Mouse (Mus musculus): ENCODE data around the gene Pitx3. TPM values are rescaled to one million over a fixed set of nuclear protein-coding genes. Genes with fewer than 3 reads are reported as not detected.
"Not testable (repeated sequence)": the region's sequence is repeated elsewhere in the genome, so short reads cannot be mapped to it uniquely, and the experiment has no call there.

The Pitx3 gene
- total RNA-seq, 4 experiments from 2014 or later: 1.8 to 8.3 (median 5.1) TPM

GRCm38 (mm10) chr19:46131694-46132525 lies 16.2 kb downstream of the Pitx3 start, which contains the start of gene Elovl3:
Elovl3 (plus strand) TSS chr19:46131897.
- DNase-seq (ENCODE audit: low spot score in 2 of 2): no peak

- no peak for DNase-seq (ENCODE audit: low spot score in 2 of 2)
These were observed 16.8 kb downstream of the Pitx3 start for GRCm38 (mm10) chr19:46131283-46131682.

GRCm38 (mm10) chr19:46129737-46130136 lies 18.4 kb downstream of the Pitx3 start:
- not testable (repeated sequence) for DNase-seq (ENCODE audit: low spot score in 2 of 2)

- no peak for DNase-seq (ENCODE audit: low spot score in 2 of 2)
These were observed 21.8 kb downstream of the Pitx3 start for GRCm38 (mm10) chr19:46126301-46126700.

GRCm38 (mm10) chr19:46124651-46125050 lies 23.5 kb downstream of the Pitx3 start:
- DNase-seq (ENCODE audit: low spot score in 2 of 2): no peak

- DNase-seq (ENCODE audit: low spot score in 2 of 2): no peak
These were observed 24.2 kb downstream of the Pitx3 start for GRCm38 (mm10) chr19:46123876-46124275.

GRCm38 (mm10) chr19:46120872-46121271 lies 27.3 kb downstream of the Pitx3 start:
- no peak for DNase-seq (ENCODE audit: low spot score in 2 of 2)

- DNase-seq (ENCODE audit: low spot score in 2 of 2): no peak
These were observed 28.7 kb downstream of the Pitx3 start for GRCm38 (mm10) chr19:46119458-46119857.

GRCm38 (mm10) chr19:46114617-46115016 lies 33.5 kb downstream of the Pitx3 start:
- no peak for DNase-seq (ENCODE audit: low spot score in 2 of 2)

- no peak for DNase-seq (ENCODE audit: low spot score in 2 of 2)
These were observed 37.3 kb downstream of the Pitx3 start for GRCm38 (mm10) chr19:46110781-46111180.

- no peak for DNase-seq (ENCODE audit: low spot score in 2 of 2)
These were observed 37.9 kb downstream of the Pitx3 start for GRCm38 (mm10) chr19:46110214-46110613.

- DNase-seq (ENCODE audit: low spot score in 2 of 2): no peak
These were observed 44.0 kb downstream of the Pitx3 start for GRCm38 (mm10) chr19:46104187-46104557.

- DNase-seq (ENCODE audit: low spot score in 2 of 2): no peak
These were observed 44.5 kb downstream of the Pitx3 start for GRCm38 (mm10) chr19:46103437-46104186.

- DNase-seq (ENCODE audit: low spot score in 2 of 2): no peak
These were observed 48.6 kb downstream of the Pitx3 start for GRCm38 (mm10) chr19:46099561-46099960.

- no peak for DNase-seq (ENCODE audit: low spot score in 2 of 2)
These were observed 51.7 kb downstream of the Pitx3 start for GRCm38 (mm10) chr19:46096396-46096795.

GRCm38 (mm10) chr19:46095291-46095690 lies 52.8 kb downstream of the Pitx3 start:
- no peak for DNase-seq (ENCODE audit: low spot score in 2 of 2)

GRCm38 (mm10) chr19:46094144-46094543 lies 54.0 kb downstream of the Pitx3 start:
- DNase-seq (ENCODE audit: low spot score in 2 of 2): no peak

- DNase-seq (ENCODE audit: low spot score in 2 of 2): no peak
These were observed 56.5 kb downstream of the Pitx3 start for GRCm38 (mm10) chr19:46091641-46092040.

GRCm38 (mm10) chr19:46087871-46088270 lies 60.3 kb downstream of the Pitx3 start:
- DNase-seq (ENCODE audit: low spot score in 2 of 2): no peak

- DNase-seq (ENCODE audit: low spot score in 2 of 2): peak in 1 of 2 experiments; percentile 24
These were observed 61.8 kb downstream of the Pitx3 start for GRCm38 (mm10) chr19:46086337-46086736.
